Mouse (Mus musculus): Measurements from ENCODE around the gene Nfyb.

GRCm38 (mm10) chr10:82741876-82742275 is 22.1 kb downstream of the Nfyb start:
- no peak for TF ChIP-seq CTCF (IDR thresholded peaks at IDR 0.05; ENCODE audit: low read depth)
- TF ChIP-seq EP300 (IDR thresholded peaks at IDR 0.05; ENCODE audit: low read depth): no peak

All from liver, postnatal 0 days (tissue).